Mouse (Mus musculus) ES-E14 (cell line): Measurements from ENCODE around the gene Sun2. TPM values are rescaled to one million over a fixed set of nuclear protein-coding genes. Genes with fewer than 3 reads are reported as not detected.

Experiments used
- DNase-seq: peaks from one replicate; pipeline ENCODE4 v3.0.0-alpha.2; 2013; ENCODE audit warnings: low read depth, low spot score
- H3K27ac ChIP-seq: 2 replicates; pipeline ENCODE4 v1.5.1; 2012; ENCODE audit warnings: low read depth, mild to moderate bottlenecking, low read length, moderate library complexity, mixed read lengths; ENCODE audit not compliant: poor library complexity, insufficient read depth, severe bottlenecking
- H3K36me3 ChIP-seq: 2 replicates; pipeline ENCODE4 v1.6.1; 2012; ENCODE audit warnings: mild to moderate bottlenecking, low read length, moderate library complexity, mixed read lengths; ENCODE audit not compliant: control insufficient read depth, poor library complexity, insufficient read depth, severe bottlenecking
- H3K4me1 ChIP-seq, 2 experiments: fragments of 150-350 bp in 1 of 2; sonication (generic) in 1 of 2; 2 replicates each; pipeline ENCODE4 v1.6.1; 2012; ENCODE audit warnings: low read length in 2 of 2, mild to moderate bottlenecking in 1 of 2, mixed read lengths in 1 of 2; ENCODE audit not compliant: control insufficient read depth in 2 of 2, insufficient read depth in 2 of 2, poor library complexity in 1 of 2
- H3K4me3 ChIP-seq, 2 experiments: fragments of 150-350 bp in 1 of 2; sonication (generic) in 1 of 2; 2 replicates each; pipeline ENCODE4 v1.5.1; 2012; ENCODE audit warnings: low read length in 2 of 2, low read depth in 1 of 2, mild to moderate bottlenecking in 1 of 2, mixed read lengths in 1 of 2; ENCODE audit not compliant: insufficient read depth in 1 of 2, poor library complexity in 1 of 2, severe bottlenecking in 1 of 2
- H3K9ac ChIP-seq: 2 replicates; pipeline ENCODE4 v1.6.1; 2012; ENCODE audit warnings: low read depth, mild to moderate bottlenecking, low read length, mixed read lengths; ENCODE audit not compliant: poor library complexity, insufficient read depth, severe bottlenecking
- H3K9me3 ChIP-seq: fragments of 150-350 bp; sonication (generic); 2 replicates; pipeline ENCODE4 v1.6.1; 2012; ENCODE audit warnings: low read depth, mild to moderate bottlenecking, low read length; ENCODE audit not compliant: control insufficient read depth, insufficient read depth
- CHD2 ChIP-seq: IDR thresholded peaks from 2 replicates; pipeline ENCODE4 v1.6.1; 2014; ENCODE audit warnings: mild to moderate bottlenecking, low read depth, low read length, inconsistent platforms
- HCFC1 ChIP-seq: IDR thresholded peaks from 2 replicates; pipeline ENCODE4 v1.6.1; 2012; ENCODE audit warnings: low read length, inconsistent platforms, borderline replicate concordance; ENCODE audit not compliant: insufficient read depth
- MAFK ChIP-seq: IDR thresholded peaks from 2 replicates; pipeline ENCODE4 v1.6.1; 2014; ENCODE audit warnings: mild to moderate bottlenecking, low read depth, low read length, inconsistent platforms; ENCODE audit not compliant: insufficient read depth
- ZC3H11A ChIP-seq: IDR thresholded peaks from 2 replicates; pipeline ENCODE4 v1.6.1; 2012; ENCODE audit warnings: low read depth, mild to moderate bottlenecking, inconsistent platforms, low read length, borderline replicate concordance
- ZNF384 ChIP-seq: IDR thresholded peaks from 2 replicates; pipeline ENCODE4 v1.6.1; 2012; ENCODE audit warnings: low read depth, low read length, inconsistent platforms
- in situ Hi-C, 2 experiments: fragments of 600-800 bp; cut with MboI; formaldehyde crosslinking; loops; one replicate each; pipeline ENCODE4 v1.15.1; 2025; ENCODE audit warnings: low sequenced_read_pairs in 2 of 2, inconsistent platforms in 1 of 2; ENCODE audit not compliant: unreplicated experiment in 2 of 2
- total RNA-seq: library from RNA; depleted of rRNA; stranded (reverse); fragments of 300-350 nt; gene quantifications from 2 replicates; pipeline ENCODE4 v1.2.3, GENCODE M21; 2012

Sun2 gene
- total RNA-seq, 1 experiment: 29.8 TPM

DNA sequence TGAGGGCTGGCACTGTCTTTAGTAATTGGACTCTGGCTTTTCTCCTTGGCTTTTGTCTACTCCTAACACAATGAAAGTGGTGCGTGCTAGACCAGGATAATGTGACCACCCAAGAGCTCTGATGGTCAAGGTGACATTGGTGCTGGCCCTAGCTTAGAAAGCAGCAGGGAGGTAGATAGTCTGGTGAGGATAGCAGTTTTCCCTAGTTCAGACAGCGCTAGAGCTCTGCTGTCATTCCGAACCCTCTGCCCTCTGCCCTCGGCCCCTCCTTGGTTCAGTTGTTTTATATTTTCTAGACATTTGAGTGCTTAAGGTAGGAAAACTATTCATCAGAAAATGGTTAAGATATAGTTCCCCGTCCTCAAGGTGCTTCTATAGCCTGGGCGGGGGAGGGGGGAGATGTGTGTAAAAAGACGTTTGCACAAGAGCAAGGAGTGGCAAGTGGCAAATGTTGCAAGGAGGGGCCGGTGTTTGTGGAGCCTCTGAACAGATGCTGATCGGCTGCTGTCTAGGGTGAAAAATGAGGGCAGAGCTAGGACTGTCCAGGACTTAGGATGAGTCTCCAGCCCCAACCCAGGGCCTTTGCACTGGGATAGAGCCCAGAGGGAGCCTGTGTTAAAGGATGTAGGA is 44.7 kb downstream of the Sun2 start:
- Histone ChIP-seq H3K4me1 (peaks cover 3 to 8% of the 10 kb centered on the region in 2 experiments; a peak in 2 of 4 replicates), H3K36me3 (peaks cover 6% of the 10 kb centered on the region; the same call in 1 of the 2 replicates), H3K9me3 (no peaks in the 10 kb centered on the region), H3K9ac (no peak overlapping the region), H3K27ac (no peak overlapping the region), H3K4me3 (no peak overlapping the region)
- no peak for DNase-seq
- in situ Hi-C loops: no loop called here
- TF ChIP-seq CHD2: no peak
- TF ChIP-seq HCFC1: no peak
- no peak for TF ChIP-seq ZC3H11A
- TF ChIP-seq MAFK: no peak
- TF ChIP-seq ZNF384: no peak

DNA sequence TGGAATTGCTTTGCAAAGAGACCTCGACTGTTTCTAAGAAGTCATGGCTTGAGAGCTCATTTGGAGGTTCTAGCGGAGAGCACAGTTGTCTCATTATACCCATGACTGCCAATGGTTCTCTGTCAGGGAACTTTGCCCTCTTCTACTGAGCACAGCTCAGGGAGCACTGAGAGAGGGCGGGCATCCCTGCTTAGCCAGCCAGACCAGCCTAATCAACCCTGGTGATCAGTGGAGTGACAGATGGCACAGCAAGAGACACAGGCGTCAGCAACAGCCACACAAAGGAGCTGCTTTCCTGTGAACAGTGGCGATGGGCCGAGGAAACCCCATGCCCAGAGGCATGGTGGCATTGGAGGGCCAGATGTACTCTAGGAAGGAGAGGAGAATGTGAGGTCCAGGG is 45.3 kb downstream of the Sun2 start:
- no peak for DNase-seq
- Histone ChIP-seq H3K27ac (no peak overlapping the region), H3K9ac (no peak overlapping the region)

GRCm38 (mm10) chr15:79696508-79696907 is 45.8 kb downstream of the Sun2 start:
- TF ChIP-seq MAFK (no peak), ZNF384 (no peak), ZC3H11A (no peak)
- in situ Hi-C loops: no loop called here
- no peaks in the 10 kb centered on the region for H3K9me3 ChIP-seq
- no peak overlapping the region for H3K27ac ChIP-seq
- H3K4me1 ChIP-seq: peaks cover 3 to 9% of the 10 kb centered on the region in 2 experiments; a peak in 2 of 4 replicates
- H3K36me3 ChIP-seq: peaks cover 6% of the 10 kb centered on the region; the same call in 1 of the 2 replicates
- no peak for DNase-seq
- no peak overlapping the region for H3K4me3 ChIP-seq
- no peak overlapping the region for H3K9ac ChIP-seq

More for the DNA sequence above, 45.3 kb downstream of the Sun2 start:
- no peak overlapping the region for H3K4me3 ChIP-seq
- no peaks in the 10 kb centered on the region for H3K9me3 ChIP-seq
- in situ Hi-C loops: no loop called here
- peaks cover 3 to 8% of the 10 kb centered on the region in 2 experiments; a peak in 2 of 4 replicates for H3K4me1 ChIP-seq
- peaks cover 6% of the 10 kb centered on the region; the same call in 1 of the 2 replicates for H3K36me3 ChIP-seq
- no peak for TF ChIP-seq HCFC1
- TF ChIP-seq ZC3H11A: no peak
- no peak for TF ChIP-seq MAFK
- TF ChIP-seq CHD2: no peak
- no peak for TF ChIP-seq ZNF384

- peaks cover 3 to 10% of the 10 kb centered on the region in 2 experiments; a peak in 2 of 4 replicates for H3K4me1 ChIP-seq
- in situ Hi-C loops: no loop called here
- H3K36me3 ChIP-seq: peaks cover 6% of the 10 kb centered on the region; the same call in 1 of the 2 replicates
These were observed 46.8 kb downstream of the Sun2 start for GRCm38 (mm10) chr15:79695516-79695915.

More at GRCm38 (mm10) chr15:79695516-79695915, 46.8 kb downstream of the Sun2 start:
- Histone ChIP-seq H3K27ac (no peak overlapping the region), H3K4me3 (no peak overlapping the region), H3K9ac (no peak overlapping the region), H3K9me3 (no peaks in the 10 kb centered on the region)
- no peak for DNase-seq
- TF ChIP-seq HCFC1 (no peak), ZC3H11A (no peak), ZNF384 (no peak), CHD2 (no peak), MAFK (no peak)
